Mouse (Mus musculus) G1E (cell line): Measurements from ENCODE around the gene Coa7.

ENCODE experiments used
- CTCF ChIP-seq: IDR thresholded peaks from 2 replicates; pipeline ENCODE4 v1.5.1; 2012; ENCODE audit warnings: low read depth, low read length, inconsistent platforms, mixed read lengths
- GATA1 ChIP-seq: IDR thresholded peaks from 2 replicates; pipeline ENCODE4 v1.6.1; 2012; ENCODE audit warnings: borderline replicate concordance, low read length, inconsistent platforms, mixed read lengths
- GATA2 ChIP-seq: IDR thresholded peaks from 2 replicates; pipeline ENCODE4 v1.6.1; 2012; ENCODE audit warnings: low read depth, low read length, inconsistent platforms, borderline replicate concordance
- POLR2AphosphoS5 ChIP-seq: IDR thresholded peaks from 2 replicates; pipeline ENCODE4 v1.6.1; 2012; ENCODE audit warnings: low read depth, low read length, inconsistent platforms; ENCODE audit not compliant: insufficient replicate concordance
- TAL1 ChIP-seq: conservative IDR thresholded peaks from 2 replicates; pipeline ENCODE4 v1.6.1; 2012; ENCODE audit warnings: low read depth, low read length, inconsistent platforms, mixed read lengths

- TF ChIP-seq CTCF (no peak), GATA1 (no peak), TAL1 (no peak), GATA2 (no peak), POLR2AphosphoS5 (no peak)
Observed at GRCm38 (mm10) chr4:108319747-108320146, 8.2 kb upstream of the Coa7 start.
